Mouse (Mus musculus) c-Kit-positive CD71-positive TER-119-negative erythroid progenitor cells, embryonic 14.5 days (primary cell): Measurements from ENCODE around the gene Ccdc185.

Experiments used
- DNase-seq: peaks from one replicate; pipeline ENCODE4 v3.0.0-alpha.2; 2013; ENCODE audit warnings: low read depth

Ccdc185 gene

GRCm38 (mm10) chr1:182749080-182749479 is at the start of gene Ccdc185:
Gene Ccdc185, minus strand, starts transcription at chr1:182749180.
- DNase-seq, result no peak

DNA sequence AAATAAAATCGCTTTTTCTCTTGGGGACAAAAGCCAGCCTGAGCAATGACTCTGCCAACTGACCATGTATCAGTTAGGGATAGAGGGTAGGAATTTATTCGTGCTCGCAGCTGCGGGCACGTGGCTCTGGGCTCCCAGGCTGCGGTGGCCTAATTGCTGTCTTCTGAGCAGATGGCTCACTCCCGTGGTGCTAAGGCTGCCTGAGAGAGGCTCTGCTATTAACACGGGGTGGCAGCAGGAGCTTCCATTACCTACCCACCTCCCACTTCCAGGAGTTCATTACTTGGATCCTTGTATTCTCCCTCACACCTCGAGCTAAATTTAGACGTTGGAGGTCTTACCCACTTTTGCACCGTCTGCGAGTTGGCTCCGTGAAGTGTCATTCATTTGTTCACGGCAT is 48.1 kb upstream of the Ccdc185 start:
- no peak for DNase-seq

- DNase-seq, result no peak
Observed at GRCm38 (mm10) chr1:182794628-182795027, 45.6 kb upstream of the Ccdc185 start.

DNA sequence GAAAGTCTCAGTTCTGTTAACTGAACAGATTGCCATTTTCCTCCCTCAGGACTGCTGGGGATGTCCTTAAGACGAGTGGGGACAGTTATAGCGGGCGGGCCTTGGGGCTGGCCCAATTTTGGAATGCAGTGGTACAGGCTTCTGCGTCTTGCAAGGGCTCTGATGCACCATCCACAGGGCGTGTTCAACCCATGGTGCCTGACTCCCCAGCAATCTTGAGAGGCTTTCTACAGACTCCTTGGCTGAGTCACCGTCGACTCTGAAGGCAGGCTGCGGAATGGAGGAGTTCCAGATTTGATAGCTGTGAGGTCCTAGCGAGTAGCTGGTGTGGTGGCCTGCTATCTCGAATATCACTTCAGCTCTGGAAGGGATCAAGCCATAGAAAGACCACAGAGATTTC is 45.2 kb upstream of the Ccdc185 start:
- no peak for DNase-seq

GRCm38 (mm10) chr1:182792521-182793071 is 43.6 kb upstream of the Ccdc185 start:
- DNase-seq, result peak; percentile 8

- no peak for DNase-seq
Observed at GRCm38 (mm10) chr1:182788896-182789295, 39.9 kb upstream of the Ccdc185 start.

DNA sequence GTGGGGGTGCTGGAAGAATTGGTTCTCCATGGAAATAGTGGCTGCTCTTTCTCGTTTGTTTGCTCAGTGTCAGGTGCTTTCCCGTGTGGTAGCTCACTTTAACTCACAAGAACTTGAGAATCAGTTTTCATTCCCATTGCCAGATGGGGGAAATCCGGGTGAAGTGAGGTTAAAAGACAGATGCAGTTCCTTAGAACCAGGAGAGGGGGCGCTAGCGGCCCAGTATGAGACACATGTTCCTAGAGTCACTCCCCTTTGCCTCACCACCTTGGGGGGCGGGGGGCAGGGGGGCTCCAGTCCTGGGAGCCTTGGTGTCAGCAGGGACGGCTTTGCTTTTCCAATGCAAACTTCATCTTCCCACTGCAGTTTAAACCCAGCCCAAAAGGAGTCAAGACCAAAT is 38.0 kb upstream of the Ccdc185 start:
- DNase-seq, result no peak

GRCm38 (mm10) chr1:182785504-182785903 is 36.5 kb upstream of the Ccdc185 start:
- no peak for DNase-seq

GRCm38 (mm10) chr1:182784784-182785183 is 35.8 kb upstream of the Ccdc185 start:
- no peak for DNase-seq

GRCm38 (mm10) chr1:182783774-182784173 is 34.8 kb upstream of the Ccdc185 start:
- no peak for DNase-seq

- no peak for DNase-seq
Observed at GRCm38 (mm10) chr1:182779024-182779520, 30.1 kb upstream of the Ccdc185 start.

- no peak for DNase-seq
Observed at GRCm38 (mm10) chr1:182778225-182778624, 29.2 kb upstream of the Ccdc185 start.

DNA sequence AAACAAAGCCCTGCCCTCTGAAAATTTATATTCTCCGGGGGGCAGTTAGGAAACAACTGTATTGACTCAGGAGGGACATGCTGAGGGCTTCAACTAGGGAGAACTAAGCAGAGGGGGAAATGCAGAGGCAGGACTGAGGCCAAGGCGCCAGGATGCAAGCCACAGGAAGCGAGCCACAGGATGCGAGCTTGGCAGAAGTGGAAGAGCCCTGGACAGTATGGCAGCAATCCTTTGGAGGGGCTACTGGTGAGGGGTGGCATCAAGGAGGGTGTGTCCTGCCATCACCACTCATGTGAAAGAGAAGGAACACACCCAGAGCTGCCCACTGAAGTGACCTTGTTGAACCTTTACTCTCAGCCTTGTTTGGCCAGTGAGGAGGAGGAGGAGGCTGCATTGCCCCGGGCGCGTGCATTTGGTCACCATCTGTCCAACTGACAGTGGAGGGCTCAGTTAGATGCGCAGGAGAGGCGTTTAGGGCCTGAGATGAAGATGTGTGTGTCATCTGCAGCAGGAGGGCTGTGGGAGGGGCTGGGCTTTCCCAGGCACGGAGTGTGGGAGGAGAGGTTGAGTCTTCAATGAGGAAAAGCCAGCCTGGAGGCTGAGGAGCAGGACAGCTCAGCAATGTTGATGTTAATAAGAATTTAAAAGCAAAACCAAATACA is 27.9 kb upstream of the Ccdc185 start:
- DNase-seq, result no peak

GRCm38 (mm10) chr1:182775576-182775975 is 26.6 kb upstream of the Ccdc185 start:
- DNase-seq, result no peak

DNA sequence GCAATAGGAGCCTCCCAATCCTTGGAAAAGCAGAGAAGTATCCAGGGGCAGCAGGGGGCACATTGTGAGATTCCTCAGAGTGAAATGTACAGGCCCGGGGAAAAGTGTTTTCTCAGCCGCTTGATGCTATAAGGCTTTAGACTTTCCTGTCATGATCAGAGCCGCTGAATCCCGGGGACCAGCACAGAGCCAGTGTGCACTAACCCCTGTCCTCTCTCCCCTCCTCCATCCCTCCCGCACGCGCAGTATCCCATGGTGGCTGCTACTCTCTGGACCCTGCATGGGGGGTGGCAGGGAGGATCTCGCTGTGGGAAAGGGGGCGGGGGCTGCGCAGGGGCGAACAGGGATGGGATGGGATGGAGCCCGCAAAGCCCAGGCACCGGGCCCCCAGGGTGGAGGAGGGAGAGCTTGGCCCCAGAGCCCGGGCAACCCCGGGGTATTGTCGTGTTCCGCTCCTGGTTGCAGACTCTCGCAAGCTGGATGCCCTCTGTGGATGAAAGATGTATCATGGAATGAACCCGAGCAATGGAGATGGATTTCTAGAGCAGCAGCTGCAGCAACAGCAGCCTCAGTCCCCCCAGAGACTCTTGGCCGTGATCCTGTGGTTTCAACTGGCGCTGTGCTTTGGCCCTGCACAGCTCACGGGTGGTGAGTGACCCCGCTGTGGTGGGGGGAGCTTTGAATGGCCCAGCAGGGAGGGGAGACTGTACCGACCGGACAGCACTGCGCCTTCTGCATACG is 15.7 kb upstream of the Ccdc185 start:
- no peak for DNase-seq

DNA sequence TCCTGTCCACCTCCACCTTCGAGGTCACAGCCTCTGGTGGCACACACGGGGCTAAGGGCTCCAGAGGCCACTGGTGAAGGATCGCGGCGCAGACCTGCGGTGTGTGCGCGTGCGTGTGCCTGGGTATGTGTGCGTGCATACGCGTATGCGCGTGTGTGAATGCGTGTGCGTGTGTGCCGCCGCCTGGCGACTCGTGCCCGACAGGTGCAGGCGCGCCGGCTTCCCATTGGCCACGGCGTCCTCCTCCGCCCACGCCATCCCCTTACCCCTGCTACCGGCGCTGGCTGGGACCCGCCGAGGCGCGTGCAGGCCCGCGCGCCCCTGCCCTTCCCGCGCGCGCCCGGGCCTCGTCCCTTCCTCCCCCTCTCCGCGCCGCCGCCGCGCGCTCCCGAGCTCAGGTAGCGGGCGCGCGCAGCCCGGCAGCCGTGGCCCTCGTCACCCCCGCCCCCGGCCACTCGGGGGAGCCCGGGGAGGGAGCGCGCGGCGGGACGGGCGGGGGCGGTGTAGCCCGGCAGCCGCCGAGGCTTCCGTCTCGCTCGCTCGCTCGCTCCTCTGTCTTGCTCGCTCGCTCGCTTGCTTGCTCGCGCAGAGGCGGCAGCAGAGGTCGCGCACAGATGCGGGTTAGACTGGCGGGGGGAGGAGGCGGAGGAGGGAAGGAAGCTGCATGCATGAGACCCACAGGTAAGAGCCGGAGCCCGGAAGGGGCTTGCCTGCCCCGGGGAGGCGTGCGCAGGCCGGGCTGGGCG is 14.9 kb upstream of the Ccdc185 start, which contains the start of gene Susd4:
TSS of gene Susd4 (plus strand) at position 145 of the 746 bp plus-strand sequence.
- DNase-seq, result no peak

DNA sequence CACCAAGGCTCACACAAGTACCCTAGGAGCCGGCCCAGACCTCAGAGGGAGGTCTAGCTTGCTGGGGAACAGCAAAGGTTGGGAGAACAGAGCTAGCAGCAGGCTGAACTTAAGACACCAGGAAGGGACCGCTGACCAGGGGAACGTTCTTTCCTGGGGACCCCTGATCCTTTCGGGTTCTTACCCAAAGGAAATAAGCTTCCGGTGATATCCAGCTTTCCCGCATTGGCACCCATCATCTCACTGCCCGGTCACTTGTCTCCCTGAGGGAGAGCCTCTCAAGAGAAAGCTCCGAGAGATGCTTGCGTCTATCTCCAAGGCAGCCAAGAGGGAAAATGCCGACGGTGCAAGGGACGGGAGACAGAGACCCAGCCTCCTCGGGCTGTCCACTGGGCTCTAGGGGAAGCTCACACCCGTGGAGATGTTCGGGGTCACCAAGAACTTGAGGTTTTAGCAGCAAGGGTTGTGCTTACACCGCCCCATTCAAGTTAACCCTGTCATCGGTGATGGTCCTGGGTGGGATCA is 14.3 kb upstream of the Ccdc185 start:
- no peak for DNase-seq

DNA sequence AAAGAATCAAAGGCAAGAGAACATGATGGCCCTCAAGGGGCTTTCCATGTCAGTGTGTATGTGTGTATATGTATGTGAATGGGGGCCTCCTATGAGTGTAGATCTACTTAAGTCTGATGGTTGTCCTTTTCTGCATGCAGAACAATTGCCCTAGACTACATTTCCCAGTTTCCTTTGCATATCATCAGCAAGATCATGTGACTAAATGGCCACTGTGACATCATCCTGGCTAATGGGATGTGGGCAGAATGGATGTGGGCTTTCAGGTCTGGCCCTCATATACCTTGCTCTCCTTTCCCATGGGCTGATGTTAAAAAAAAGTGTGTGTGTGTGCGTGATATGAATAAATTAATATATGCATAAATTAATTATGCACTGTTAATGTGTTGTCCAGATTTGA is 9.8 kb upstream of the Ccdc185 start:
- DNase-seq, result no peak

DNA sequence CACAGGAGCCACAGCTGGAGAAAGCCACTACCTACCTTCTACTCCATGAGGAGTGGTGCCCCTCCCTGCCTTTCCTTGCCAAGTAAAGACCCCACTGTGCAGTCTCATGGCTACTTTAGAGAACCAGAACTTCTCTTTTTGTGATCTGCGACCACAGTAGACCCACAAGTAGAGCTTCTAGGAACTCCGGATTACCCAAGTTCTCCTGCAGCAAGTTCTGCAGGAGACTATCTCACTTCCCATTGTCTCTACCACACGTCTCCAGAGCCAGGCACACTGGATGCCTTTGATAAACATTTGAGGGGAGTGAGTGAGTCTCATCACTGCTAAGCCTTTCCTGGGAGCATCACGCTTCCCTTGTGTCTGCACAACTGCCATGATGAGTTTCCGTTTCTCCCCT is 5.9 kb upstream of the Ccdc185 start:
- no peak for DNase-seq

GRCm38 (mm10) chr1:182753694-182754093 is 4.7 kb upstream of the Ccdc185 start:
- DNase-seq, result no peak

DNA sequence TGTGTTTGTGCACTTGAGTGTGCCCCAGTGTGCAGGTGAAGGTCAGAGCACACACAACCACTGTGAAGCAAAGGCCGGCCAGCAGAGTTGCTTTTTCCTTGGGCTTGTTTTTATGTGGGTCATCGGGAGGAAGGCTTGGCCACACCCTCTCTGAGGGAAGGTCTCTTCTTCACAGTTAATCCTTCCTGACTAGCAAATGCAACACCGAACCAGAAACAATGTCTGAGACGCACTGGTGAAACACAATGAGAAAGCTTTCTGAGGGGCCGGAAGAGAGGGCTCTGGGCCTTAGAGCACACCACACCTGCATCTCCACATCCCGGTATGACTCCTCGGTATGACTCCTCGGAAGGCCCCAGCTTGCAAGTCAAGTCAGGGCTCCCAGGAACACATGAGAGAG is 2.3 kb upstream of the Ccdc185 start:
- no peak for DNase-seq

DNA sequence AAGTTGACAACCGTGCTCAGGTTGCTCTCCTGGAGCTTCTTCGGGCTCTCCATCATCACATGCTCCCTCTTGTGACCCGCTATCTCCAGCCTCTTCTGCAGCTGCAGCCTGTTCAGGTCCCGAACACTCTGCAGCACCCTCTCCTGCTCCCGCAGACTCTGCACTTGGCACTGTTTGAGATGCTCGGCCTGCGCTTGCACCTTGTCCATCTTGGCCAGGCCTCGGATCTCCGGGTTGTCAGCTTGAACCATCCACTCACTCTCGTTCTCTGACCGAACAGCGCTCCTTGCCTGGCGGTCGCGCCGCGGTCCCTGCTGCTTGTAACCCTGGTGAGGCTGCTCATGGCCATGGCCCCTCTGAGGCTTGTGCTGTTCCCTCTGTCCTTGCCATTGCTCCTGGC is 1.1 kb downstream of the Ccdc185 start:
- no peak for DNase-seq
